Mouse (Mus musculus): Measurements from ENCODE around the gene Ppp5c.

- TF ChIP-seq CTCF (conservative IDR thresholded peaks at IDR 0.05; ENCODE audit: low read length) (no peak), POU5F1 (IDR thresholded peaks at IDR 0.05; ENCODE audit: borderline replicate concordance, low read length) (no peak)
These were observed 18.0 kb upstream of the Ppp5c start for GRCm38 (mm10) chr7:17045743-17046142.
